Mouse (Mus musculus) hindbrain, embryonic 15.5 days (tissue): Measurements from ENCODE around the gene Tec. TPM values are rescaled to one million over a fixed set of nuclear protein-coding genes. Genes with fewer than 3 reads are reported as not detected.
"Not testable (repeated sequence)": the region's sequence is repeated elsewhere in the genome, so short reads cannot be mapped to it uniquely, and the experiment has no call there.

Source experiments
- ATAC-seq: fragments of 200-750 bp; cut with Nextera tagmentation; 2 replicates; pipeline ENCODE4 v1.8.0; 2017; ENCODE audit warnings: low read depth, moderate number of reproducible peaks, moderate TSS enrichment; ENCODE audit not compliant: low FRiP score
- H3K27ac ChIP-seq: fragments of 300-500 bp; sonication (generic); replicated peaks from 2 replicates; pipeline ENCODE4 v1.5.1; 2015; ENCODE audit warnings: mild to moderate bottlenecking, inconsistent platforms
- H3K27me3 ChIP-seq: fragments of 300-500 bp; sonication (generic); 2 replicates; pipeline ENCODE4 v1.6.1; 2015; ENCODE audit warnings: control low read depth, inconsistent platforms
- H3K36me3 ChIP-seq: fragments of 300-500 bp; sonication (generic); 2 replicates; pipeline ENCODE4 v1.6.1; 2015; ENCODE audit warnings: control low read depth, inconsistent platforms
- H3K4me1 ChIP-seq: fragments of 300-500 bp; sonication (generic); replicated peaks from 2 replicates; pipeline ENCODE4 v1.6.1; 2015; ENCODE audit warnings: control low read depth, inconsistent platforms
- H3K4me2 ChIP-seq: fragments of 300-500 bp; sonication (generic); 2 replicates; pipeline ENCODE4 v1.6.1; 2015; ENCODE audit warnings: moderate library complexity, mild to moderate bottlenecking, inconsistent platforms
- H3K4me3 ChIP-seq: fragments of 300-500 bp; sonication (generic); 2 replicates; pipeline ENCODE4 v1.5.1; 2015; ENCODE audit warnings: mild to moderate bottlenecking, inconsistent platforms
- H3K9ac ChIP-seq: fragments of 300-500 bp; sonication (generic); 2 replicates; pipeline ENCODE4 v1.6.1; 2015; ENCODE audit warnings: inconsistent platforms
- H3K9me3 ChIP-seq: fragments of 300-500 bp; sonication (generic); 2 replicates; pipeline ENCODE4 v1.6.1; 2016; ENCODE audit warnings: control low read depth, inconsistent platforms
- WGBS: fragments of 180-500 bp; shearing (Covaris S2); methylation state at CpG from one replicate; pipeline ENCODE4 v1.1.7; 2015; 5-methylcytosine and 5-hydroxymethylcytosine counted together
- polyA plus RNA-seq: library from polyadenylated mRNA; unstranded; fragments of >200 nt; fragmentation: Nextera tagmentation; extraction: Ambion mirVana; gene quantifications from 2 replicates; pipeline ENCODE4 v1.2.1, GENCODE M21; 2015

Tec gene
- polyA plus RNA-seq, 1 experiment from 2014 or later = 8.8 TPM

DNA sequence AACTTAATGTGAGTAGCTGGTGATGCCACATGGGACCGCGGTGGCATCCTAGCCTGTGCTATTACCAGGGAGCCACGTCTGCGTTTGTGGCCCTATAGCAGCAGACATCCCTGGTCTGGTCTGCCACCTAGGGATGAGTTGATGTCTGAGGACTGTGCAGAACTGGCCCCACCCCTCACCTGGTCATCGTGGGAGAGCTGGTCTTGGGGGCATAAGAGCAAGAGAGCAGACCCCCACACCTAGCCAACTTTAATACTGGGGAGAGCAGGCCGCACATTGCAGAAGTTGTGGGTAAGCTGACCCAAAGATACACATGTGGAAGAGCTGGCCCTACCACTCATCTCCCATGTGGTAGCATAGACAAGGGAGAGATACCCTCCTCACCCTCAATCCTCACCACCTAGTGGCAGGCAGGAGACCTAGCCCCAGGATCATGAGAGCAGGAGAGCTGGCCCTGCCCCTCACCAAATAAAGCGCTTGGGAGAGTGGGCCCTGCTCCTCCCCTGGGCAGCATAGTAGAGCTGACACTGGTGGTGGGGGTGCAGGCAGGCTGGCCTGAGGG lies 38.7 kb downstream of the Tec start:
- Histone ChIP-seq H3K9me3 (no peaks in the 10 kb centered on the region), H3K27ac (no peak overlapping the region), H3K4me1 (no peaks in the 10 kb centered on the region), H3K36me3 (no peaks in the 10 kb centered on the region), H3K4me2 (no peak overlapping the region), H3K9ac (no peak overlapping the region), H3K4me3 (no peak overlapping the region), H3K27me3 (no peaks in the 10 kb centered on the region)
- no peak for ATAC-seq
- WGBS = 88% methylated on average over 7 of the region's 7 CpGs

DNA sequence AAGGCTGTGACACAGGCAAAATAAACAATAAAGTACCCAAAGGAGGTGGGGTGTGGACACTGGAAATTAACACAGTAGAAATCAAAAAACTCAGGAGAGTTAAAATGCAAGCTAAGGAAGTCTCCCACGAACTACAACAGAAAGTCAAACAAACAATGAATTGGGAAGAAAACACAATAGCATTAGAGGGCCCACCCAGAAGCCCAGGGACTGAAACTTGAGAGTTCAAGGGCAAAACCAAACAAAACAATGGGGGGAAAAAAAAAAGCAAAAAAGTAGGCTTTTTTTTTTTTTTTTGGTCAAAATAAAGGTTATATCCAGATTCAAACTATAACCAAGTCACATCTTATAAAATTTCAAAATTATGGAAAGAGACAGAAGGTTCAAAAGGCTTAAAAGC lies 39.9 kb downstream of the Tec start:
- no peaks in the 10 kb centered on the region for H3K4me1 ChIP-seq
- WGBS = 30% methylated on average over 1 of the region's 1 CpGs
- no peak overlapping the region for H3K4me2 ChIP-seq
- no peak for ATAC-seq
- H3K27me3 ChIP-seq = no peaks in the 10 kb centered on the region
- no peak overlapping the region for H3K27ac ChIP-seq
- H3K36me3 ChIP-seq = no peaks in the 10 kb centered on the region
- no peaks in the 10 kb centered on the region for H3K9me3 ChIP-seq
- H3K9ac ChIP-seq = no peak overlapping the region
- H3K4me3 ChIP-seq = no peak overlapping the region

DNA sequence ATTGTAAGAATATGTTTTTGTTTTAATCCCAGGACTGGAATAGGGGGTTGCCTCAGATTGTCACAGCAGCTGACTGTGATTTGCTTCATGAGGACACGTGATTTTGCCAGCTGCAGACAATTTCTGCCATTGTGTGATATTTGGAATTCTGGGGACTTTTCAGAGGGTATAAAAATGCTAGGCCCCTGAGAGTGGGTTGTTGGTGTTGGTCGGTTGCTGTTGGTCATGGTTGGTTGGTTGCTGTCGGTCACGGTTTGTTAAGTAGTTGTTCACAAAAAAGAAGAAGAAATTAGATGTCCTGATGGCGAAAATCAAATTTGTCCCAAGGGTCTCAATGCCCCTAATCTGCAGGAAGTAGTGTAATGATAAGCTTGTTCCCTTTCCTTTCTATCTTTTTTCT lies 40.8 kb downstream of the Tec start:
- no peak for ATAC-seq
- Histone ChIP-seq H3K4me3 (no peak overlapping the region), H3K4me2 (no peak overlapping the region), H3K27ac (no peak overlapping the region), H3K4me1 (no peaks in the 10 kb centered on the region), H3K27me3 (no peaks in the 10 kb centered on the region), H3K9me3 (no peaks in the 10 kb centered on the region), H3K9ac (no peak overlapping the region), H3K36me3 (no peaks in the 10 kb centered on the region)
- 58% methylated on average over 5 of the region's 5 CpGs for WGBS

DNA sequence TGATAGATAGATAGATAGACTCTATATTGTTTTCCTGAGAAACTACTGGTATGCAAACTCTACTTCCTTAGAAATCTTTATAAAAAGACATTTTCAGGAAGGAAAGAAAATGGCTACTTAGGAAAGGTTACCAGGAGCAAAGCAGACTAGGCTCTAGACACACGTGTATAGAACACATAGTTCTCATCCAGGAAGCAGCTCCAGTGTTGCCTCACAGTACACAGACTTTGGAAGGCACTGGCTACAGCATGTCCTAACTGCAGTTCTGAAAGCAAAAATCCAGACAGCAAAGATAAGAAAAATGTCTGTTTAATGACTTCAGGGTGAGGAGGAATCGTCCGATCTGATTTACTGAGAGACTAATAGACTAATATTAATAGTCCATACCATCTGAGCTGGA lies 41.8 kb downstream of the Tec start:
- 81% methylated on average over 3 of the region's 3 CpGs for WGBS
- H3K4me2 ChIP-seq = no peak overlapping the region
- no peak overlapping the region for H3K27ac ChIP-seq
- no peak overlapping the region for H3K9ac ChIP-seq
- H3K9me3 ChIP-seq = no peaks in the 10 kb centered on the region
- no peak for ATAC-seq
- H3K4me3 ChIP-seq = no peak overlapping the region
- H3K4me1 ChIP-seq = no peaks in the 10 kb centered on the region
- H3K27me3 ChIP-seq = no peaks in the 10 kb centered on the region
- H3K36me3 ChIP-seq = no peaks in the 10 kb centered on the region

DNA sequence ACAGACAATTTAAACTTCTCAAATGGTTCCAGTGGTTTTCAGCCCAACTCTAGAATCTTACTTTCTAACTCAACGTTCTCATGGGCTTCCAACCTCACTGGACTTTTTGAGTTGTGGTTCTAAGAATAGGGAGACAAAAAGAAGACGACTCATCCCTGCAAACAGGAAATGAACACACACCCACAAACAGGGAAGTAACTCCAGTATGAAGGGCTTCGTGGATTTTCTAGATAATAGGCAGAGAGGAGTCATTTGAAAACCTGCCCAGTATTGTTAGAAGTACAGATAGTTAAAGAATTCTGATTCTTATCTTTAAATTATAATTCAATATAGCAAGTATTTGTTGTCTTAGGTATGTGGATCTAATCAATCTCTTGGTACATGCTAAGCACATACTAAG lies 47.6 kb downstream of the Tec start:
- H3K27ac ChIP-seq = no peak overlapping the region
- H3K27me3 ChIP-seq = no peaks in the 10 kb centered on the region
- no peak overlapping the region for H3K9ac ChIP-seq
- no peak overlapping the region for H3K4me3 ChIP-seq
- no peaks in the 10 kb centered on the region for H3K36me3 ChIP-seq
- H3K9me3 ChIP-seq = no peaks in the 10 kb centered on the region
- H3K4me1 ChIP-seq = peaks cover 13% of the 10 kb centered on the region
- no peak for ATAC-seq
- no peak overlapping the region for H3K4me2 ChIP-seq
- WGBS = 72% methylated on average over 3 of the region's 3 CpGs

DNA sequence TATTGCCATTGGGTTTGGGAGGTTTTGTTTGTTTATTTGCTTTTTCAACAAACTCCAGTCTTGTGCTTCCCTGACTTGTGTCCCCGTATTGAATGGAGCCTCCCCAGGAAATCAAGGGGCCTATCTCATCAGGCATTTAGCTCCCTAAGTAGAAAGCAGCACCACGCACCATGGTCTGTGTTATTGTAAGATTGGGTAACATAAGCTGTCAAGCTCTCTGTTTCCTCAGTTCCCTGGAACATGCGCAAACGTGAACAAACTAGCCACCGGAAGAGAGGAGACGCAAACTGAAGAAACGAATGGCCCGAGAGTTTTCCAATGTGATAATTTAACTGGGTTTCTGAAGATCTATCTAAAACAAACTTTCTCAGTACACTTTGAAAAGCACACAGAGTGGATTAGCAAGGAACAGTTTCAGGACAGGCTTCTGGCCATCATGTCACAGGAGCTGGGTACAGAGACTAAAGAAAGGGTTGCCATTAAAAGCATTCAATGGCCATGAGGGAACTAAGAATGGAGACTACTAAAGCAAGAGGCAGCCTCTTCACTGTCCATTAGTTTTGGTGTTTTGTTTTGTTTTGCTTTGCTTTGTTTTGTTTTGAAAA lies 48.1 kb downstream of the Tec start:
- peaks cover 13% of the 10 kb centered on the region for H3K4me1 ChIP-seq
- H3K36me3 ChIP-seq = no peaks in the 10 kb centered on the region
- no peaks in the 10 kb centered on the region for H3K27me3 ChIP-seq
- no peaks in the 10 kb centered on the region for H3K9me3 ChIP-seq
- no peak for ATAC-seq
- no peak overlapping the region for H3K4me3 ChIP-seq
- WGBS = 87% methylated on average over 8 of the region's 8 CpGs
- no peak overlapping the region for H3K4me2 ChIP-seq
- H3K9ac ChIP-seq = no peak overlapping the region
- H3K27ac ChIP-seq = no peak overlapping the region

DNA sequence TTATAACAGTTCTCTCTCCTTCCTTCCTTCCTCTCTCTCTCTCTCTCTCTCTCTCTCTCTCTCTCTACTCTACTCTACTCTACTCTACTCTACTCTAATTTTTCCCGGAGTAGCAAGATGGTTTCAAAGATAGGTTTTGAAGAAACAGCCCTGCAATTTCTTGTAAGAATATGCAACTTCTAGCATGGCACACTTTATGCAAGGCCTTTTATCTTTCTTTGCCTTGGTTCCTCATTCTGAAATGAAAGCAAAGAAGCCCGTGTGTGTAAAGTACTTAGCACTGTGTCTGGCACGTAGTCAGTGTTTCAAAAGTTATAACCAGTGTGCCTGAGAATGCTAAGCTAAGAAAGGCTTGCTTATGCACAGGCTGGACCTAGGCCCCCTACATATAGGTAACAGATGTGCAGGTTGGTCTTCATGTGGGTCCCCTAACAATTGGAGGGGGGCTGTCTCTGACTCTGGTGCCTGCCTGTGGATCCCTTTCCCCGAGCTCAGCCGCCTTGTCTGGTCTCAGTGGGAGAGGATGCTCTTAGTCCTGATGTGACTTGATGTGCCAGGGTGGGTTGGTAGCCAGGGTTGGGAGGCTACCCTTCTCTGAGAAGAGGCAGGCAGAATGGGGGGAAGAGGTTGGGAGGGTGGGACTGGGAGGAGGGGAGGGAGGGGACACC lies 49.6 kb downstream of the Tec start:
- ATAC-seq = no peak
- Histone ChIP-seq H3K36me3 (no peaks in the 10 kb centered on the region), H3K4me2 (no peak overlapping the region), H3K9me3 (no peaks in the 10 kb centered on the region), H3K9ac (no peak overlapping the region), H3K4me3 (no peak overlapping the region), H3K4me1 (peaks cover 13% of the 10 kb centered on the region), H3K27ac (no peak overlapping the region), H3K27me3 (no peaks in the 10 kb centered on the region)
- 89% methylated on average over 5 of the region's 5 CpGs for WGBS

DNA sequence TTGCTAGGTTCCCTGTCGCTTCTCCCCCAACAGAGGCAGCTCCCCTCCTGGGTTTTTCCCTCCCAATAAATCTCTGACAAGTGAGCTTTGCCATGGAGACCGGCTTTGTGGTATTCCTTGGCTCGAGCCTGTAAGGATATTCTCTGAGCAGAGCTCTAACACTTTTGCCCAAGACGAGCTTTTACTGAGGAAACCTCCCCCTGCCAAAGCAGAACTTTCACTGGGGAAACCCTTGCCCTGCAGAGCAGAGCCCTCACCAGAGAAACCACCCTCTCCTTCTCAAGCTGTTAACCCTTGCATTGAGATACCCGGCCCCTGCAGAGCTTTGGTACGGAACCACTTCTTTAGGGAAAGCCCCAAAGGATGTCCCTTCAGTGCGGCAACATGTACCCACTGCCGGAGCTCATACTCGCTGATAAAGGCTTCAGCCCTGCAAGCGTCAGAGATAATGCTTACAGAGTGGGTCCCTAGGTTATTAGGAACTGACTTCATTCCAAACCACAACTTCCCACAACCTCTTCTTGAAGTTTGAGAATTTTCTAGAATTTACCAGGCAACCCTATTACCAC lies 50.7 kb downstream of the Tec start:
- peak overlapping the region; percentile 54 for H3K27ac ChIP-seq
- no peaks in the 10 kb centered on the region for H3K9me3 ChIP-seq
- ATAC-seq = peak; percentile 87
- peaks cover 13% of the 10 kb centered on the region for H3K4me1 ChIP-seq
- no peak overlapping the region for H3K9ac ChIP-seq
- peak overlapping the region; percentile 17; the same call in 1 of the 2 replicates for H3K4me2 ChIP-seq
- H3K36me3 ChIP-seq = no peaks in the 10 kb centered on the region
- WGBS = 16% methylated on average over 10 of the region's 10 CpGs
- no peaks in the 10 kb centered on the region for H3K27me3 ChIP-seq
- no peak overlapping the region for H3K4me3 ChIP-seq

DNA sequence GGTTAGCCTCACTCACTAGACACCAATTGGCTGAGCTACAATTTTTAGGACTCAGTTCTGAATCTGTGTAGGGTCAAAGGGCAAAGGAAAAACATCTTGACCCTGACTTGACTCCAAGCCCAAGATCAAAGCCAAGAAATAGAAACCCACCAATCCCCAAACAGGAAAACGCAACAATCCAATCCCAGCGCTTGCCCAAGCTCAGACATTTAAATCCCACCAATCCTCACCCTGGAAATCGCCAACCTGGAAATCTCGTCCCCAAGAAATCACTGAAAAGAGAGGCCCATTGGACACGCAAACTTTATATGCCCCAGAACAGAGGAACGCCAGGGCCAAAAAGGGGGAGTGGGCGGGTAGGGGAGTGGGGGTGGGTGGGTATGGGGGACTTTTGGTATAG lies 51.3 kb downstream of the Tec start:
- not testable (repeated sequence) for H3K27me3 ChIP-seq, H3K36me3 ChIP-seq, H3K9me3 ChIP-seq, H3K4me3 ChIP-seq, H3K9ac ChIP-seq
- H3K27ac ChIP-seq = 0 out of 2 replicates have a peak overlapping the region, but pooled peaks have one; percentile 53
- 48% methylated on average over 7 of the region's 7 CpGs for WGBS
- peaks cover 13% of the 10 kb centered on the region for H3K4me1 ChIP-seq
- H3K4me2 ChIP-seq = peak overlapping the region; percentile 17; the same call in 1 of the 2 replicates
- ATAC-seq = 0 out of 2 replicates have a peak, but pooled peaks have one; percentile 35

DNA sequence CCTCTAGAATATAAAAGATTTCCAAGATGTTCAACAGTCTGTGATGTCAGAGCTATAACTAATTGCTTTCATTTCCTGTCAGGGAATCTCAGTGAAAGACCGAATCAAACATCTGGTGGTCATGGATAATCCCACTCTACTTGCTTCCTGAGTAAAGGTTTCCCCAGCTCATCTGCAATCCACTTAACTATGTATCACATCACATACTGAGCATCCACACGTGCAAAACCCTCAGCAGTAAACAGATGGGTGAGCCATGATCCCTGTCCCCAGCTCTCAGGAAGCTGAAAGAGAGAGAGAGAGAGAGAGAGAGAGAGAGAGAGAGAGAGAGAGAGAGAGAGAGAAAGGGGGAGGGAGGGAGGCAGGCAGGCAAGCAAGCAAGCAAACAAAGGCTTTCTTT lies 51.8 kb downstream of the Tec start:
- H3K4me3 ChIP-seq = no peak overlapping the region
- H3K27me3 ChIP-seq = no peaks in the 10 kb centered on the region
- WGBS = 35% methylated on average over 2 of the region's 2 CpGs
- peak overlapping the region; percentile 17; the same call in 1 of the 2 replicates for H3K4me2 ChIP-seq
- ATAC-seq = no peak
- no peak overlapping the region for H3K9ac ChIP-seq
- H3K36me3 ChIP-seq = no peaks in the 10 kb centered on the region
- H3K9me3 ChIP-seq = no peaks in the 10 kb centered on the region
- 0 out of 2 replicates have a peak overlapping the region, but pooled peaks have one; percentile 53 for H3K27ac ChIP-seq
- H3K4me1 ChIP-seq = peaks cover 13% of the 10 kb centered on the region

DNA sequence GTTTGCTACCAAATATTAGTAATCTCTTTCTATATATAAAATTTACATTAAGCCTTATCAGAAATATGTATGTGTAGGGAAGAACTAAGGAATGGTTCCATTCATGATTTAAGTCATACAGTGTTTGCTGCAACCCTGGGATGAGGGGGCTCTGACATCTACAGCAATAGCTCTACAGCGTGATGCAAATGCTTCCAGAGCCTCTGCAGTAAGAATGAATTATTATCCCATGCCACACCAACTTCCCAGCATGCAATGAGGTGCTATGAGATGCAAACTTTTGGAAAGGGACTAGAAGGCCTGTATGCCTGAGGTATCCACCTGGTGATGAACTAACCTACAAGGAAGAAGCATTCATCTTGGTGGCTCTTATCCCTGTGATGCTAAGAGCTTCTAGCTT lies 52.2 kb downstream of the Tec start:
- peaks cover 13% of the 10 kb centered on the region for H3K4me1 ChIP-seq
- H3K27me3 ChIP-seq = no peaks in the 10 kb centered on the region
- no peak for ATAC-seq
- H3K9me3 ChIP-seq = no peaks in the 10 kb centered on the region
- H3K4me2 ChIP-seq = no peak overlapping the region
- no peak overlapping the region for H3K27ac ChIP-seq
- WGBS = 80% methylated on average over 1 of the region's 1 CpGs
- no peaks in the 10 kb centered on the region for H3K36me3 ChIP-seq
- no peak overlapping the region for H3K4me3 ChIP-seq
- no peak overlapping the region for H3K9ac ChIP-seq

DNA sequence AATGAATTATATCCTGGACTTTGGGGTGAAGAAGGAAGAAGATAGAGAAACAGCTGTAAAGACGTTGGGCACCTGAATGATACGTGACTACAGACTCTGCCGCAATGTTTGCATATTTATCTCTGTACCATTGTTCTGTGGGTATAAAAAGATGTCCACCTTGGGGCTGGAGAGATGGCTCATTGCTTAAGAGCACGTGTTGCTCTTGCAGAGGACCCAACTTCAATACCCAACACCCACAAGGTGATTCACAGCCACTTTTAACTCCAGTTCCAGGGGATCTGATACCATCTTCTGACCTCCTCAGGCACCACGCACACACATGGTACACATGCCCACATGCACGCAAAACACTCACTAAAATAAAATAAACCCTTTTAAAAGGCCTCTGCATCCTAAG lies 52.9 kb downstream of the Tec start:
- 92% methylated on average over 6 of the region's 6 CpGs for WGBS
- H3K9me3 ChIP-seq = no peaks in the 10 kb centered on the region
- no peaks in the 10 kb centered on the region for H3K36me3 ChIP-seq
- H3K4me2 ChIP-seq = no peak overlapping the region
- no peaks in the 10 kb centered on the region for H3K27me3 ChIP-seq
- H3K4me3 ChIP-seq = no peak overlapping the region
- no peak overlapping the region for H3K27ac ChIP-seq
- H3K9ac ChIP-seq = no peak overlapping the region
- H3K4me1 ChIP-seq = peaks cover 13% of the 10 kb centered on the region
- ATAC-seq = no peak
